ENCODE assay signal across 25 mouse cellular contexts in the genomic region with DNA sequence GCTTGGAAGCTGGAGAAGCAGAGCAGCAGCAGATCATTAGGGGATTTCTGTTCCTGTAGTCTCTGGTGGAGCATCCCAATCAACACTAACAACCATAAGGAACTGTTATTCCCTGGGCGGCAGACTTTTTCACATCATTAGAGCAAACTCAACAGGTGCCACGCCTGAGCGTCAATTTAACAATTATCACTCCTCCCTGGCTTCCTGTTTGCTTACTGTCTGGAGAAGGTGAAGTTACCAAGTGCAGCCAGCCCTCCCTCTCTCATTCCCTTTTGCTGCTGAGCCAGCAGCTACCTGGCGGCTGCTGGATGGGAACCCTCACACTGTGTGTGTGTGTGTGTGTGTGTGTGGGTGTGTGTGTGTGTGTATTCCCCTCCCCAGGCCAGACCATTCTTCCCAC.
"Had no signal": no experiment of that assay in that cellular context is flagged by ENCODE, and none has a peak within 500 bp of the region (broad histone marks: within the 10 kb centered on the region; RNA-seq: fewer than 3 reads in every experiment).

No protein-coding gene starts in this region.

- H3K36me3 ChIP-seq: limb, embryonic 12.5 days; limb, embryonic 15.5 days; lung, embryonic 15.5 days; midbrain, embryonic 10.5 days; midbrain, embryonic 13.5 days; neural tube, embryonic 13.5 days; stomach, embryonic 15.5 days had no signal

- H3K4me3 ChIP-seq: layer of hippocampus, adult 2 months; left cerebral cortex, adult 2 months; limb, embryonic 12.5 days; limb, embryonic 15.5 days; lung, embryonic 15.5 days; megakaryocyte, embryonic 14.5 days; midbrain, embryonic 10.5 days; midbrain, embryonic 13.5 days; myocyte; neural tube, embryonic 13.5 days; stomach, embryonic 15.5 days had no signal

- DNase-seq: kidney, adult 18-20 months; kidney, adult 9 months; kidney, postnatal 10 days; layer of hippocampus, adult 9-11 months; lung, adult 18-20 months; lung, postnatal 10 days; lung, postnatal 36 days; retina, postnatal 1 day; right cerebral cortex, postnatal 25 days; spleen, adult 18-20 months; thymus, postnatal 25 days had no signal

- ATAC-seq: midbrain, embryonic 13.5 days; midbrain, embryonic 16.5 days had no signal

- H3K4me2 ChIP-seq: limb, embryonic 12.5 days; limb, embryonic 15.5 days; liver, embryonic 11.5 days; lung, embryonic 15.5 days; midbrain, embryonic 13.5 days; neural tube, embryonic 13.5 days; stomach, embryonic 15.5 days had no signal

- H3K4me1 ChIP-seq: limb, embryonic 12.5 days; midbrain, embryonic 13.5 days had no signal

- H3K9me3 ChIP-seq: limb, embryonic 12.5 days; limb, embryonic 15.5 days; lung, embryonic 15.5 days; megakaryocyte, embryonic 14.5 days; midbrain, embryonic 10.5 days; stomach, embryonic 15.5 days had no signal

- H3K27me3 ChIP-seq: limb, embryonic 12.5 days; limb, embryonic 15.5 days; lung, embryonic 15.5 days; megakaryocyte, embryonic 14.5 days; midbrain, embryonic 13.5 days; neural tube, embryonic 13.5 days; stomach, embryonic 15.5 days had no signal

- H3K9ac ChIP-seq: limb, embryonic 12.5 days; limb, embryonic 15.5 days; liver, embryonic 14.5 days; lung, embryonic 15.5 days; midbrain, embryonic 13.5 days; neural tube, embryonic 13.5 days; stomach, embryonic 15.5 days had no signal

- H3K27ac ChIP-seq: layer of hippocampus, adult 2 months; left cerebral cortex, adult 2 months; limb, embryonic 12.5 days; limb, embryonic 15.5 days; liver, embryonic 14.5 days; lung, embryonic 15.5 days; midbrain, embryonic 10.5 days; midbrain, embryonic 13.5 days; neural tube, embryonic 13.5 days; stomach, embryonic 15.5 days had no signal
